Mouse (Mus musculus) gastrocnemius, adult 18-20 months (tissue): ENCODE results near the gene Afg1l. TPM values are rescaled to one million over a fixed set of nuclear protein-coding genes. Genes with fewer than 3 reads are reported as not detected.

ENCODE experiments used
- DNase-seq: peaks from one replicate; pipeline ENCODE4 v3.0.0; 2021; ENCODE audit warnings: low spot score
- total RNA-seq, 2 experiments: library from RNA; stranded (reverse); gene quantifications; 2 replicates each; pipeline ENCODE4 v1.2.3; 2021

Gene Afg1l
- total RNA-seq, 2 experiments from 2014 or later, result 7.6 to 10.2 TPM

- DNase-seq, result no peak
Observed at GRCm38 (mm10) chr10:42299967-42300366, 178.4 kb downstream of the Afg1l start.

GRCm38 (mm10) chr10:42299426-42299825 is 178.9 kb downstream of the Afg1l start:
- no peak for DNase-seq

- no peak for DNase-seq
Observed at GRCm38 (mm10) chr10:42297954-42298353, 180.4 kb downstream of the Afg1l start.

GRCm38 (mm10) chr10:42297109-42297508 is 181.3 kb downstream of the Afg1l start:
- no peak for DNase-seq

GRCm38 (mm10) chr10:42296559-42296958 is 181.8 kb downstream of the Afg1l start:
- no peak for DNase-seq

GRCm38 (mm10) chr10:42295028-42295427 is 183.3 kb downstream of the Afg1l start:
- DNase-seq, result peak; percentile 40

- no peak for DNase-seq
Observed at GRCm38 (mm10) chr10:42294392-42294791, 184.0 kb downstream of the Afg1l start.

- no peak for DNase-seq
Observed at GRCm38 (mm10) chr10:42293877-42294276, 184.5 kb downstream of the Afg1l start.

- DNase-seq, result peak; percentile 50
Observed at GRCm38 (mm10) chr10:42291360-42291759, 187.0 kb downstream of the Afg1l start.

- no peak for DNase-seq
Observed at GRCm38 (mm10) chr10:42287666-42288065, 190.7 kb downstream of the Afg1l start.

- no peak for DNase-seq
Observed at GRCm38 (mm10) chr10:42278307-42278850, 200.0 kb downstream of the Afg1l start.

GRCm38 (mm10) chr10:42277476-42278306 is 200.7 kb downstream of the Afg1l start:
- DNase-seq, result peak; percentile 98

- DNase-seq, result peak; percentile 90
Observed at GRCm38 (mm10) chr10:42276507-42277345, 201.6 kb downstream of the Afg1l start, which contains the start of gene Foxo3. TSS of gene Foxo3 (minus strand) at chr10:42276755.

- no peak for DNase-seq
Observed at GRCm38 (mm10) chr10:42275871-42276501, 202.4 kb downstream of the Afg1l start.

GRCm38 (mm10) chr10:42275401-42275870 is 202.9 kb downstream of the Afg1l start:
- peak; percentile 43 for DNase-seq

GRCm38 (mm10) chr10:42274712-42275400 is 203.5 kb downstream of the Afg1l start:
- DNase-seq, result no peak

GRCm38 (mm10) chr10:42273760-42274691 is 204.3 kb downstream of the Afg1l start:
- DNase-seq, result no peak

GRCm38 (mm10) chr10:42273403-42273759 is 205.0 kb downstream of the Afg1l start:
- no peak for DNase-seq

- DNase-seq, result no peak
Observed at GRCm38 (mm10) chr10:42271454-42272230, 206.7 kb downstream of the Afg1l start.
